In the genomic region with DNA sequence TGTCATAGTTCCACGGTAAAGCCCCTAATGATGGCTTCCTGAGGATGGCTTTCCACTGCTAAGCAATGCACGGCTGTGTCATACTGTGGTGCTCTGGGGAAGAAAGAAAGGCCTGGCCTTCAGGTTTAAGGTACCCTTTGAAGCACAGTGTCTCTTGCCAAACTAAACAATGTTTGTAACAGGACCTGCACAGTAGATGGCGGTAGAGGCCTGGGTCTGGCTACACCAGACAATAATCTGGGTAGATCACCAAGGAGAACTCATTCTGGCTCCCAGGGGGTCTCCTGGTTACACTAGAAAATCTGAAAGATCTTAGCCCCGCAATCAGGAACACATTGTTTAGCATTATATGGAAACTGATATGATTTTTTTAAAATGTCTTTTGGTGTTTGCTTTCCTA, we compare ENCODE assay signal across 9 mouse cellular contexts.
A peak's percentile ranks its signal among the peaks of the same experiment; 100 is the strongest.
DNase-seq lines count a peak whose midpoint lies in the region; ATAC-seq and TF ChIP-seq lines count a peak whose summit lies in the region.
"Had no signal": no experiment of that assay in that cellular context is flagged by ENCODE, and none has a peak within 500 bp of the region (broad histone marks: within the 10 kb centered on the region; RNA-seq: fewer than 3 reads in every experiment).

No protein-coding gene starts in this region.

- no peak overlapping the region for H3K9ac ChIP-seq in intestine, postnatal 0 days (ENCODE audit: low read depth, low read length)
- H3K9ac ChIP-seq in intestine, embryonic 15.5 days = no peak overlapping the region
- H3K9ac ChIP-seq in kidney, embryonic 14.5 days (ENCODE audit: low read depth, low read length) = no peak overlapping the region
- no peak overlapping the region for H3K9ac ChIP-seq in midbrain, embryonic 15.5 days
- H3K9ac ChIP-seq: neural tube, embryonic 13.5 days had no signal

- no peaks in the 10 kb centered on the region for H3K27me3 ChIP-seq in intestine, postnatal 0 days (replicated peaks; ENCODE audit: control insufficient read depth, insufficient read depth, low read length)
- no peaks in the 10 kb centered on the region for H3K27me3 ChIP-seq in intestine, embryonic 15.5 days (replicated peaks)
- H3K27me3 ChIP-seq in E14TG2a.4 (ENCODE audit: insufficient read depth, low read length) = no peaks in the 10 kb centered on the region
- no peaks in the 10 kb centered on the region for H3K27me3 ChIP-seq in kidney, embryonic 14.5 days (ENCODE audit: control insufficient read depth, insufficient read depth, low read length)
- H3K27me3 ChIP-seq in midbrain, embryonic 15.5 days (replicated peaks) = 0 out of 2 replicates have a peak, but pooled peaks cover 6% of the 10 kb centered on the region

- 55% methylated on average over 4 of the region's 4 CpGs for WGBS in intestine, postnatal 0 days
- 56% methylated on average over 4 of the region's 4 CpGs for WGBS in intestine, embryonic 15.5 days
- 40% methylated on average over 4 of the region's 4 CpGs for WGBS in kidney, embryonic 14.5 days
- WGBS in midbrain, embryonic 15.5 days = 44% methylated on average over 4 of the region's 4 CpGs

- H3K4me2 ChIP-seq in intestine, postnatal 0 days (replicated peaks; ENCODE audit: low read depth) = no peak overlapping the region
- H3K4me2 ChIP-seq in intestine, embryonic 15.5 days (replicated peaks) = no peak overlapping the region
- H3K4me2 ChIP-seq in kidney, embryonic 14.5 days (replicated peaks; ENCODE audit: low read depth, low read length) = no peak overlapping the region
- no peak overlapping the region for H3K4me2 ChIP-seq in midbrain, embryonic 15.5 days
- H3K4me2 ChIP-seq: neural tube, embryonic 13.5 days had no signal

- no peak for ATAC-seq in intestine, postnatal 0 days
- ATAC-seq in intestine, embryonic 15.5 days = no peak
- ATAC-seq in kidney, embryonic 14.5 days (ENCODE audit: low FRiP score, low TSS enrichment) = 0 out of 2 replicates have a peak, but pooled peaks have one; percentile 46
- 0 out of 2 replicates have a peak, but pooled peaks have one; percentile 24 for ATAC-seq in midbrain, embryonic 15.5 days (replicated peaks)

- TF ChIP-seq CTCF in intestine, postnatal 0 days (IDR thresholded peaks at IDR 0.05; ENCODE audit: low read depth) = peak; percentile 74
- peak; percentile 46 for TF ChIP-seq CTCF in E14TG2a.4 (conservative IDR thresholded peaks at IDR 0.05; ENCODE audit: low read length)

- no peak overlapping the region for H3K4me3 ChIP-seq in intestine, postnatal 0 days (ENCODE audit: low read depth, low read length)
- no peak overlapping the region for H3K4me3 ChIP-seq in intestine, embryonic 15.5 days (replicated peaks)
- H3K4me3 ChIP-seq in E14TG2a.4 (replicated peaks; ENCODE audit: low read length) = no peak overlapping the region
- H3K4me3 ChIP-seq in kidney, embryonic 14.5 days (ENCODE audit: low read length) = no peak overlapping the region
- H3K4me3 ChIP-seq in midbrain, embryonic 15.5 days = no peak overlapping the region
- H3K4me3 ChIP-seq: neural tube, embryonic 13.5 days had no signal

- no peaks in the 10 kb centered on the region for H3K9me3 ChIP-seq in intestine, postnatal 0 days (ENCODE audit: control insufficient read depth)
- H3K9me3 ChIP-seq in intestine, embryonic 15.5 days = no peaks in the 10 kb centered on the region
- no peaks in the 10 kb centered on the region for H3K9me3 ChIP-seq in E14TG2a.4 (ENCODE audit: low read length)
- H3K9me3 ChIP-seq in kidney, embryonic 14.5 days (ENCODE audit: control insufficient read depth, low read length) = no peaks in the 10 kb centered on the region
- H3K9me3 ChIP-seq in midbrain, embryonic 15.5 days = no peaks in the 10 kb centered on the region
- H3K9me3 ChIP-seq: neural tube, embryonic 13.5 days had no signal

- H3K36me3 ChIP-seq in intestine, postnatal 0 days (ENCODE audit: control insufficient read depth, insufficient read depth) = no peaks in the 10 kb centered on the region
- no peaks in the 10 kb centered on the region for H3K36me3 ChIP-seq in intestine, embryonic 15.5 days
- H3K36me3 ChIP-seq in E14TG2a.4 (ENCODE audit: insufficient read depth, low read length) = no peaks in the 10 kb centered on the region
- H3K36me3 ChIP-seq in kidney, embryonic 14.5 days (ENCODE audit: control insufficient read depth, insufficient read depth, low read length) = no peaks in the 10 kb centered on the region
- H3K36me3 ChIP-seq in midbrain, embryonic 15.5 days (replicated peaks) = no peaks in the 10 kb centered on the region
- H3K36me3 ChIP-seq: neural tube, embryonic 13.5 days had no signal

- H3K4me1 ChIP-seq in intestine, postnatal 0 days (replicated peaks; ENCODE audit: control insufficient read depth, insufficient read depth, low read length) = no peaks in the 10 kb centered on the region
- no peaks in the 10 kb centered on the region for H3K4me1 ChIP-seq in intestine, embryonic 15.5 days (replicated peaks)
- peaks cover 12% of the 10 kb centered on the region for H3K4me1 ChIP-seq in E14TG2a.4 (replicated peaks; ENCODE audit: low read depth, low read length)
- H3K4me1 ChIP-seq in kidney, embryonic 14.5 days (ENCODE audit: control insufficient read depth, insufficient read depth, low read length) = no peaks in the 10 kb centered on the region
- H3K4me1 ChIP-seq in midbrain, embryonic 15.5 days = no peaks in the 10 kb centered on the region
- H3K4me1 ChIP-seq: neural tube, embryonic 13.5 days had no signal

- peak; percentile 5 for DNase-seq in adipocyte (ENCODE audit: low spot score)
- no peak for DNase-seq in spleen, adult 18-20 months
- no peak for DNase-seq in heart, adult 11 months

- no peak overlapping the region for H3K27ac ChIP-seq in intestine, postnatal 0 days (ENCODE audit: low read depth, low read length)
- H3K27ac ChIP-seq in intestine, embryonic 15.5 days = no peak overlapping the region
- no peak overlapping the region for H3K27ac ChIP-seq in kidney, embryonic 14.5 days (ENCODE audit: low read depth, low read length)
- no peak overlapping the region for H3K27ac ChIP-seq in midbrain, embryonic 15.5 days
- H3K27ac ChIP-seq: neural tube, embryonic 13.5 days had no signal

Comparison
In these comparisons a context has a peak if more than half of its experiments do, and no peak if none do; other contexts are left out.
1. ATAC-seq: peak in kidney, embryonic 14.5 days (single experiment) and midbrain, embryonic 15.5 days (single experiment); none in intestine, postnatal 0 days (single experiment) and intestine, embryonic 15.5 days (single experiment).